Mouse (Mus musculus): ENCODE results near the gene Cebpb.

DNA sequence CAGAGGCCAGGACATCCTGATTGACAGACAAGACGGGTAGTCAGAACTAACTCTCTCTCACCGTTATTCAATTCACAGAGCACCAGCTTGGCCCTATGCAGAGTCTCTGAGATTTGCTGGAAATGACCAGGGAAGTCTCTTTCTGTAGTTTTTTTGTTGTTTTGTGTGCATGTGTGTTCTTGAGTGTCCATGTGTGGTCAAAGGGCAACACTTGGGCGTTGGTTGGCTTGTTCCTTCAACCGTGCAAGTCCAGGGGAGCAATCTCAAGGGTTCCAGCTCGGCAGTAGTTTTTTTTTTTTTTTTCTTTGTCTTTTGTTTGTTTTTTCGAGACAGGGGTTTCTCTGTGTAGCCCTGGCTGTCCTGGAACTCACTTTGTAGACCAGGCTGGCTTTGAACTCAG, 26.0 kb upstream of the Cebpb start:
- TF ChIP-seq CTCF (IDR thresholded peaks at IDR 0.05; ENCODE audit: borderline replicate concordance, extremely low read depth, insufficient read depth, insufficient read length) (no peak), POLR2A (IDR thresholded peaks at IDR 0.05; ENCODE audit: borderline replicate concordance, extremely low read depth, insufficient read depth, insufficient read length, poor library complexity, severe bottlenecking) (no peak)

Data from brain, embryonic 14.5 days (tissue).